Mouse (Mus musculus) midbrain, embryonic 14.5 days (tissue): ENCODE data around the gene Nfasc. TPM values are rescaled to one million over a fixed set of nuclear protein-coding genes. Genes with fewer than 3 reads are reported as not detected.

Source experiments
- ATAC-seq: fragments of 200-750 bp; cut with Nextera tagmentation; 2 replicates; pipeline ENCODE4 v1.8.0; 2017; ENCODE audit warnings: moderate number of reproducible peaks, moderate library complexity; ENCODE audit not compliant: low FRiP score, low TSS enrichment
- DNase-seq: peaks from one replicate; pipeline ENCODE4 v3.0.0-alpha.2; 2015
- H3K27ac ChIP-seq: fragments of 300-500 bp; sonication (generic); replicated peaks from 2 replicates; pipeline ENCODE4 v1.5.1; 2014; ENCODE audit warnings: mild to moderate bottlenecking, low read depth, low read length, moderate library complexity
- H3K27me3 ChIP-seq: fragments of 300-500 bp; sonication (generic); 2 replicates; pipeline ENCODE4 v1.6.1; 2014; ENCODE audit warnings: low read length, control low read depth, mixed read lengths; ENCODE audit not compliant: control insufficient read depth, insufficient read depth
- H3K36me3 ChIP-seq: fragments of 300-500 bp; sonication (generic); 2 replicates; pipeline ENCODE4 v1.6.1; 2014; ENCODE audit warnings: low read length, control low read depth; ENCODE audit not compliant: control insufficient read depth, insufficient read depth
- H3K4me1 ChIP-seq: fragments of 300-500 bp; sonication (generic); 2 replicates; pipeline ENCODE4 v1.6.1; 2014; ENCODE audit warnings: mild to moderate bottlenecking, antibody characterized with exemption, low read length, control low read depth; ENCODE audit not compliant: control insufficient read depth, insufficient read depth
- H3K4me2 ChIP-seq: fragments of 300-500 bp; sonication (generic); 2 replicates; pipeline ENCODE4 v1.6.1; 2014; ENCODE audit warnings: mild to moderate bottlenecking, low read length, moderate library complexity
- H3K4me3 ChIP-seq: fragments of 300-500 bp; sonication (generic); replicated peaks from 2 replicates; pipeline ENCODE4 v1.5.1; 2014; ENCODE audit warnings: low read depth, low read length
- H3K9ac ChIP-seq: fragments of 300-500 bp; sonication (generic); replicated peaks from 2 replicates; pipeline ENCODE4 v1.6.1; 2014; ENCODE audit warnings: mild to moderate bottlenecking, low read length, moderate library complexity
- H3K9me3 ChIP-seq: fragments of 300-500 bp; sonication (generic); 2 replicates; pipeline ENCODE4 v1.6.1; 2016; ENCODE audit warnings: low read length, control low read depth, mixed read lengths; ENCODE audit not compliant: control insufficient read depth
- WGBS: fragments of 180-500 bp; shearing (Covaris S2); extraction: QIAGEN DNeasy Blood & Tissue Kit; methylation state at CpG from one replicate; pipeline ENCODE4 v1.1.7; 2014; 5-methylcytosine and 5-hydroxymethylcytosine counted together
- polyA plus RNA-seq: library from polyadenylated mRNA; unstranded; fragments of >200 nt; fragmentation: Nextera tagmentation; extraction: Ambion mirVana; gene quantifications from 2 replicates; pipeline ENCODE4 v1.2.1, GENCODE M21; 2014

The Nfasc gene
- polyA plus RNA-seq, 1 experiment from 2014 or later: 48.6 TPM

- ATAC-seq (no peak), DNase-seq (no peak)
Measured at GRCm38 (mm10) chr1:132746302-132746701, 4.7 kb upstream of the Nfasc start.

GRCm38 (mm10) chr1:132745636-132746035 is 4.0 kb upstream of the Nfasc start:
- WGBS: 79% methylated on average over 6 of the region's 6 CpGs
- Histone ChIP-seq H3K27ac (no peak overlapping the region), H3K36me3 (no peaks in the 10 kb centered on the region), H3K4me2 (no peak overlapping the region), H3K9ac (no peak overlapping the region), H3K4me3 (no peak overlapping the region), H3K4me1 (peaks cover 9% of the 10 kb centered on the region), H3K9me3 (no peaks in the 10 kb centered on the region), H3K27me3 (no peaks in the 10 kb centered on the region)
- DNase-seq (no peak), ATAC-seq (no peak)

More at GRCm38 (mm10) chr1:132746302-132746701, 4.7 kb upstream of the Nfasc start:
- Histone ChIP-seq H3K4me1 (peaks cover 7% of the 10 kb centered on the region; the same call in 1 of the 2 replicates), H3K9me3 (no peaks in the 10 kb centered on the region), H3K4me2 (no peak overlapping the region), H3K27me3 (no peaks in the 10 kb centered on the region), H3K9ac (no peak overlapping the region), H3K27ac (no peak overlapping the region), H3K4me3 (no peak overlapping the region), H3K36me3 (no peaks in the 10 kb centered on the region)
- 92% methylated on average over 9 of the region's 9 CpGs for WGBS

- H3K36me3 ChIP-seq: no peaks in the 10 kb centered on the region
- no peaks in the 10 kb centered on the region for H3K27me3 ChIP-seq
- H3K4me2 ChIP-seq: peak overlapping the region; percentile 89
- peak overlapping the region; percentile 73 for H3K4me3 ChIP-seq
- WGBS: under 1% methylated on average over 11 of the region's 11 CpGs
- ATAC-seq (peak; percentile 81), DNase-seq (peak; percentile 90)
- H3K4me1 ChIP-seq: peaks cover 58% of the 10 kb centered on the region
- peak overlapping the region; percentile 85 for H3K9ac ChIP-seq
- H3K27ac ChIP-seq: peak overlapping the region; percentile 93
- no peaks in the 10 kb centered on the region for H3K9me3 ChIP-seq
Measured at GRCm38 (mm10) chr1:132739077-132739521, 2.5 kb downstream of the Nfasc start.

- H3K4me2 ChIP-seq: peak overlapping the region; percentile 4; the same call in 1 of the 2 replicates
- WGBS: 8% methylated on average over 4 of the region's 4 CpGs
- no peak for ATAC-seq
Measured at GRCm38 (mm10) chr1:132736171-132736570, 5.4 kb downstream of the Nfasc start.

GRCm38 (mm10) chr1:132733873-132734447 is 7.6 kb downstream of the Nfasc start:
- H3K36me3 ChIP-seq: no peaks in the 10 kb centered on the region
- H3K4me3 ChIP-seq: no peak overlapping the region
- no peaks in the 10 kb centered on the region for H3K27me3 ChIP-seq
- H3K9me3 ChIP-seq: no peaks in the 10 kb centered on the region
- no peak overlapping the region for H3K27ac ChIP-seq
- DNase-seq (no peak), ATAC-seq (no peak)
- H3K9ac ChIP-seq: no peak overlapping the region
- 46% methylated on average over 9 of the region's 9 CpGs for WGBS
- peaks cover 65% of the 10 kb centered on the region for H3K4me1 ChIP-seq
- H3K4me2 ChIP-seq: no peak overlapping the region

More at GRCm38 (mm10) chr1:132736171-132736570, 5.4 kb downstream of the Nfasc start:
- Histone ChIP-seq H3K9ac (no peak overlapping the region; the same call in 1 of the 2 replicates), H3K4me1 (peaks cover 71% of the 10 kb centered on the region), H3K9me3 (no peaks in the 10 kb centered on the region), H3K27me3 (no peaks in the 10 kb centered on the region), H3K27ac (0 out of 2 replicates have a peak overlapping the region, but pooled peaks have one; percentile 17), H3K36me3 (no peaks in the 10 kb centered on the region), H3K4me3 (no peak overlapping the region)
- DNase-seq: no peak

- no peaks in the 10 kb centered on the region for H3K9me3 ChIP-seq
- no peak overlapping the region for H3K4me2 ChIP-seq
- no peaks in the 10 kb centered on the region for H3K27me3 ChIP-seq
- H3K36me3 ChIP-seq: no peaks in the 10 kb centered on the region
- H3K4me1 ChIP-seq: peaks cover 59% of the 10 kb centered on the region
- H3K9ac ChIP-seq: 0 out of 2 replicates have a peak overlapping the region, but pooled peaks have one; percentile 26
- 53% methylated on average over 12 of the region's 12 CpGs for WGBS
- ATAC-seq (no peak), DNase-seq (peak; percentile 34)
- no peak overlapping the region for H3K27ac ChIP-seq
- no peak overlapping the region for H3K4me3 ChIP-seq
Measured at GRCm38 (mm10) chr1:132732307-132732706, 9.3 kb downstream of the Nfasc start.

- Histone ChIP-seq H3K4me2 (no peak overlapping the region), H3K27ac (0 out of 2 replicates have a peak overlapping the region, but pooled peaks have one; percentile 20), H3K9ac (no peak overlapping the region), H3K27me3 (no peaks in the 10 kb centered on the region), H3K36me3 (no peaks in the 10 kb centered on the region), H3K9me3 (no peaks in the 10 kb centered on the region), H3K4me1 (peaks cover 34% of the 10 kb centered on the region), H3K4me3 (no peak overlapping the region)
- DNase-seq: no peak
- WGBS: 23% methylated on average over 2 of the region's 2 CpGs
- ATAC-seq: no peak
Measured at GRCm38 (mm10) chr1:132727548-132727947, 14.0 kb downstream of the Nfasc start.

- Histone ChIP-seq H3K4me2 (no peak overlapping the region), H3K27me3 (no peaks in the 10 kb centered on the region), H3K9me3 (no peaks in the 10 kb centered on the region), H3K4me1 (peaks cover 38% of the 10 kb centered on the region), H3K9ac (no peak overlapping the region), H3K4me3 (no peak overlapping the region), H3K36me3 (no peaks in the 10 kb centered on the region), H3K27ac (no peak overlapping the region)
- DNase-seq (no peak), ATAC-seq (no peak)
- 86% methylated on average over 4 of the region's 4 CpGs for WGBS
Measured at GRCm38 (mm10) chr1:132722362-132722761, 19.2 kb downstream of the Nfasc start.

GRCm38 (mm10) chr1:132721266-132721665 is 20.3 kb downstream of the Nfasc start:
- 73% methylated on average over 3 of the region's 3 CpGs for WGBS

More at GRCm38 (mm10) chr1:132721266-132721665, 20.3 kb downstream of the Nfasc start:
- Histone ChIP-seq H3K9ac (no peak overlapping the region), H3K4me3 (no peak overlapping the region), H3K9me3 (no peaks in the 10 kb centered on the region), H3K27me3 (no peaks in the 10 kb centered on the region), H3K4me1 (peaks cover 42% of the 10 kb centered on the region), H3K36me3 (no peaks in the 10 kb centered on the region), H3K4me2 (no peak overlapping the region), H3K27ac (no peak overlapping the region)
- DNase-seq (no peak), ATAC-seq (no peak)
